Mouse (Mus musculus): ENCODE results near the gene Mgll. TPM values are rescaled to one million over a fixed set of nuclear protein-coding genes. Genes with fewer than 3 reads are reported as not detected.
A peak's percentile ranks its signal among the peaks of the same experiment; 100 is the strongest.

Gene Mgll
- total and polyA plus RNA-seq, 3 experiments, result 88.7 to 146 (median 102) TPM

DNA sequence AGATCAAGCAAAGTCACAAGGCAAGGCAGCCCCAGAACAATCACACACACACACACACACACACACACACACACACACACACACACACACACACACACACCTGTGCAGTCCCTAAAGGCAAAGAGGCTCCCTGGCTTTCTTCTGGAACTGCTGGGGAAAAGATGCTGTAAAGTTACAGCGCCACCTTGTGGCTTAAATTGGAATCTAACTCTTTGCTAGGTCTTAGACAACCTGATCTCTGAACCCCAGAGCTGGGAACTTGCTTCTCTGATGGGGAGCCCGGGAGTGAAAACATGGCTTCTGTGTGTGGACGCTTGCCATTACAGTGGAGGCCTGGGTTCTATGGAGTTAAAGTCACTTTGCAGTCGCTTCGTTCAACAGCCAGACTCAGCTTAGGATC is 131.4 kb downstream of the Mgll start:
- Histone ChIP-seq H3K27me3 (ENCODE audit: control insufficient read depth, insufficient read depth, low read length) (no peaks in the 10 kb centered on the region), H3K4me3 (no peak overlapping the region), H3K27ac (no peak overlapping the region), H3K4me1 (ENCODE audit: control insufficient read depth, insufficient read depth, low read length) (peaks cover 3% of the 10 kb centered on the region; the same call in 1 of the 2 replicates), H3K36me3 (ENCODE audit: control insufficient read depth, insufficient read depth, low read length) (no peaks in the 10 kb centered on the region), H3K79me2 (replicated peaks; ENCODE audit: control insufficient read depth, insufficient read depth, low read length) (no peaks in the 10 kb centered on the region), H3K9ac (ENCODE audit: low read depth, low read length) (no peak overlapping the region)
- intact Hi-C loops (cut with DNase I), result loop anchor here (1.0 kb wide), 1 partner anchor 306 kb away; no protein-coding TSS in a partner anchor
- no peak for TF ChIP-seq POLR2A (IDR thresholded peaks at IDR 0.05; ENCODE audit: insufficient read depth, low read depth, low read length)
- peak; percentile 77 for TF ChIP-seq CTCF (IDR thresholded peaks at IDR 0.05)
- DNase-seq, result no peak
- 25% methylated on average over 5 of the region's 5 CpGs for WGBS

DNA sequence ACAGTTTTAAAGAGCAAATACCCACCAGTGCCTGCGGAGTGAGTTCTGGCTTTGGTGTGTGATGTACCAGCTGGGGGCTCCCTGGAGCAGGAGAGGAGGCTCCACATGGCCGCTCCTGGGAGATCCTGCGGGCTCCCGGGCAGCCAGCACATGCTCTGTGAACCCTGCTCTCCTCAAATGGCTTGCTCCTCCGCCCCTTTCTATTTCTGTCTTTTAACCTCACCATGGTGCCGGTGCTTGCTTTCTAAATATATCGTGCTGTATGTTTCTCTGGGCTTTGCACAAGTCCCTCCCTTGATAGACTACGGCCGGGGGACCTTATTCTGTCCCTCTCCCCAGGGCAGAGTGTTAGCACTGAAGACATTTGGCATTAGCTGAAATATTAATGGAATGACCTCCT is 133.0 kb downstream of the Mgll start:
- no peaks in the 10 kb centered on the region for H3K79me2 ChIP-seq (replicated peaks; ENCODE audit: control insufficient read depth, insufficient read depth, low read length)
- intact Hi-C loops (cut with DNase I), result no loop called here
- no peak overlapping the region for H3K4me3 ChIP-seq
- peaks cover 3% of the 10 kb centered on the region; the same call in 1 of the 2 replicates for H3K4me1 ChIP-seq (ENCODE audit: control insufficient read depth, insufficient read depth, low read length)
- 14% methylated on average over 9 of the region's 9 CpGs for WGBS
- H3K27ac ChIP-seq, result peak overlapping the region; percentile 79
- TF ChIP-seq EP300 (IDR thresholded peaks at IDR 0.05; ENCODE audit: insufficient read depth, low read depth, low read length) (0 out of 2 replicates have a peak, but pooled peaks have one; percentile 54), POLR2A (IDR thresholded peaks at IDR 0.05; ENCODE audit: insufficient read depth, low read depth, low read length) (0 out of 2 replicates have a peak, but pooled peaks have one; percentile 36), CTCF (IDR thresholded peaks at IDR 0.05) (peak; percentile 62)
- no peaks in the 10 kb centered on the region for H3K36me3 ChIP-seq (ENCODE audit: control insufficient read depth, insufficient read depth, low read length)
- H3K27me3 ChIP-seq (ENCODE audit: control insufficient read depth, insufficient read depth, low read length), result no peaks in the 10 kb centered on the region
- H3K9ac ChIP-seq (ENCODE audit: low read depth, low read length), result peak overlapping the region; percentile 41
- DNase-seq, result peak; percentile 59 to 78

DNA sequence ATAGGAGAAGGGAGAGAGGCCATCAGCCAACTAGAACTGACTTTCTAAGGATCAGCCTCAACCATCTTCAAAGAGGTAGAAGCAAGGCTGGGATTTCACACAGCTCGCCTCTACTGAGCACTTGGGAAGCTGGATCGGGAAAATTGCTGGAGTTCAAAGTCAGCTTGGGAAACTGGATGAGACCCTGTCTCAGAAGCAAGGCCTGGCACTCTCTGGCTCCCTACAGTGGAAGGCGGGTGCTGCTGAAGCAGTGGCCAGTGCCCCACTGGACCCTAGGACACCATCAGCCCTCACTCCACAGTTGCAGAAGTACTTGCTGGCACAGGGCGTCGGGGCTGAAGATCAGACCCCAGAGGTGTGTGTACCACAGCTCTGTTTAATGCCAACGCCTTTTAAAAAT is 133.6 kb downstream of the Mgll start:
- Histone ChIP-seq H3K36me3 (ENCODE audit: control insufficient read depth, insufficient read depth, low read length) (no peaks in the 10 kb centered on the region), H3K4me3 (no peak overlapping the region), H3K9ac (ENCODE audit: low read depth, low read length) (peak overlapping the region; percentile 41; the same call in 1 of the 2 replicates), H3K27me3 (ENCODE audit: control insufficient read depth, insufficient read depth, low read length) (no peaks in the 10 kb centered on the region), H3K27ac (peak overlapping the region; percentile 79), H3K4me1 (ENCODE audit: control insufficient read depth, insufficient read depth, low read length) (peaks cover 3% of the 10 kb centered on the region; the same call in 1 of the 2 replicates), H3K79me2 (replicated peaks; ENCODE audit: control insufficient read depth, insufficient read depth, low read length) (no peaks in the 10 kb centered on the region)
- DNase-seq, result no peak
- WGBS, result 78% methylated on average over 6 of the region's 6 CpGs
- intact Hi-C loops (cut with DNase I), result no loop called here
- TF ChIP-seq EP300 (IDR thresholded peaks at IDR 0.05; ENCODE audit: insufficient read depth, low read depth, low read length) (no peak), CTCF (IDR thresholded peaks at IDR 0.05) (no peak), POLR2A (IDR thresholded peaks at IDR 0.05; ENCODE audit: insufficient read depth, low read depth, low read length) (no peak)

DNA sequence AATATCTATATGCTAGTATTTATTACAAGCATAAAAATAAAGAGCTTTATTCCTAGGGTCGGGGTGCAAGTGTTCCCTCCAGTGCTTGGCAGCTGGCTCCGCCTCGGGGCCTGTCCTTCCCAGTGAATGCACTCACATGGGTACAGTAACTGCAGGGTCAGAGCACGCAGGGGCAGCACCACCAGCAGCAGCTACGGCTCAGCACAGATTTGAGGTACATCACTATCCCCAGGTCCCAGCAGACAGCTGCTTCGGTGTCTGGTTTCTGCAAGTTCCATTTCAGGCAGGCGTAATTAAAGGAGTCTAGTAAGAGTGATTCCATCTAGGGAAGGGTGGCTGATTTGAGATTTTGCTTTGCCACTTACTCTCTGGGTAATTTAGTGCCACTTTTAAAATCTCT is 134.1 kb downstream of the Mgll start:
- WGBS, result 67% methylated on average over 7 of the region's 7 CpGs
- no peak overlapping the region for H3K4me3 ChIP-seq
- H3K27ac ChIP-seq, result no peak overlapping the region
- H3K9ac ChIP-seq (ENCODE audit: low read depth, low read length), result no peak overlapping the region
- intact Hi-C loops (cut with DNase I), result no loop called here
- no peaks in the 10 kb centered on the region for H3K79me2 ChIP-seq (replicated peaks; ENCODE audit: control insufficient read depth, insufficient read depth, low read length)
- H3K4me1 ChIP-seq (ENCODE audit: control insufficient read depth, insufficient read depth, low read length), result peaks cover 3% of the 10 kb centered on the region; the same call in 1 of the 2 replicates
- TF ChIP-seq POLR2A (IDR thresholded peaks at IDR 0.05; ENCODE audit: insufficient read depth, low read depth, low read length) (no peak), CTCF (IDR thresholded peaks at IDR 0.05) (no peak), EP300 (IDR thresholded peaks at IDR 0.05; ENCODE audit: insufficient read depth, low read depth, low read length) (no peak)
- no peaks in the 10 kb centered on the region for H3K27me3 ChIP-seq (ENCODE audit: control insufficient read depth, insufficient read depth, low read length)
- DNase-seq, result no peak
- H3K36me3 ChIP-seq (ENCODE audit: control insufficient read depth, insufficient read depth, low read length), result no peaks in the 10 kb centered on the region

DNA sequence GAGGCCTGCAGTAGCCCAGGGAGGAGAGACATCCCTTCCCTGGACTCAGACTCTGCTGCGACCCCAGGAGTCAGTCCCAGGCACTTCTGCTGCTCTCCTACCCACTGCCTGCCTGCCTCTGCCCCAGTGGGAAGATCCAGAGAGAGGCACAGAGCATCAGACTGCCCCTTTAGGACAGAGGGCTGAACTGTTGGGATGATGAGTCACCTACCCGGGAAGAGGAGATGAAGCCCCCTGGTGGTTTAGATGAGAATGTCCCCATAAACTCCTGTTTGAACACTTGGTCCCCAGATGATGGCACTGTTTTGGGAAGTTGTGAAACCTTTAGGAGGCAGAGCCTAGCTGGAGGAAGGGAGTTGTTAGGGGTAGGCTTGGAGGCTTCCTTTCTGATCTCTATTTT is 136.7 kb downstream of the Mgll start:
- no peak for DNase-seq
- WGBS, result 24% methylated on average over 2 of the region's 2 CpGs

DNA sequence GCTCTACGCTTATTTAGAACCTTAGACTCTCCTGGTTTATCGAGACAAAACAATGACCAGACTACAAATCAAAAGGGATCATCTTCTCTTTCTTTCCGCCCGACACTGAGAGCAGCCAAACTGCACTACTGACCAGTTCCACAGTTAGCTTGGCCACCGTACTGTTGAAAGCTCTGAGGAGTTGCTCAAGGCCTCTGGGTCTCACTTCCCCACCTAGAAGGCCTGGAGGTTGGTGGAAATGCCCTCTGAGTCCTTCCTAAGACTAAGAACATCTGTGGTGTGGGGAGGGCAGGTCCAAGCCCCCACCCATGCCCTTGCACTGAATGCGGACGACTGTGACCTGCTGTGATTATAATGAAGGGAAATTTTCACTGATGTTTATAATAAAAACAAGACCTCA is 141.5 kb downstream of the Mgll start:
- Histone ChIP-seq H3K36me3 (ENCODE audit: control insufficient read depth, insufficient read depth, low read length) (no peaks in the 10 kb centered on the region), H3K79me2 (replicated peaks; ENCODE audit: control insufficient read depth, insufficient read depth, low read length) (no peaks in the 10 kb centered on the region), H3K4me3 (no peak overlapping the region), H3K27me3 (ENCODE audit: control insufficient read depth, insufficient read depth, low read length) (no peaks in the 10 kb centered on the region), H3K4me1 (ENCODE audit: control insufficient read depth, insufficient read depth, low read length) (no peaks in the 10 kb centered on the region), H3K27ac (no peak overlapping the region), H3K9ac (ENCODE audit: low read depth, low read length) (no peak overlapping the region)
- 74% methylated on average over 7 of the region's 7 CpGs for WGBS
- intact Hi-C loops (cut with DNase I), result no loop called here
- no peak for TF ChIP-seq EP300 (IDR thresholded peaks at IDR 0.05; ENCODE audit: insufficient read depth, low read depth, low read length)
- no peak for TF ChIP-seq POLR2A (IDR thresholded peaks at IDR 0.05; ENCODE audit: insufficient read depth, low read depth, low read length)
- TF ChIP-seq CTCF (IDR thresholded peaks at IDR 0.05), result no peak
- DNase-seq, result no peak

More for the DNA sequence above, 136.7 kb downstream of the Mgll start:
- Histone ChIP-seq H3K4me3 (no peak overlapping the region), H3K27ac (no peak overlapping the region), H3K4me1 (ENCODE audit: control insufficient read depth, insufficient read depth, low read length) (peaks cover 3% of the 10 kb centered on the region; the same call in 1 of the 2 replicates), H3K79me2 (replicated peaks; ENCODE audit: control insufficient read depth, insufficient read depth, low read length) (no peaks in the 10 kb centered on the region), H3K36me3 (ENCODE audit: control insufficient read depth, insufficient read depth, low read length) (no peaks in the 10 kb centered on the region), H3K9ac (ENCODE audit: low read depth, low read length) (no peak overlapping the region), H3K27me3 (ENCODE audit: control insufficient read depth, insufficient read depth, low read length) (no peaks in the 10 kb centered on the region)
- intact Hi-C loops (cut with DNase I), result no loop called here
- TF ChIP-seq CTCF (IDR thresholded peaks at IDR 0.05) (peak; percentile 69), EP300 (IDR thresholded peaks at IDR 0.05; ENCODE audit: insufficient read depth, low read depth, low read length) (no peak)
